In genomic region chr5:39181028-39181427, GRCm38 (mm10) we compare ENCODE assay signal across 16 mouse cellular contexts.
DNase-seq lines count a peak whose midpoint lies in the region; ATAC-seq and TF ChIP-seq lines count a peak whose summit lies in the region.
"Had no signal": no experiment of that assay in that cellular context is flagged by ENCODE, and none has a peak within 500 bp of the region (broad histone marks: within the 10 kb centered on the region; RNA-seq: fewer than 3 reads in every experiment).

No protein-coding gene starts in this region.

- no peak overlapping the region for H3K9ac ChIP-seq in hindbrain, embryonic 11.5 days (ENCODE audit: low read depth, low read length)
- no peak overlapping the region for H3K9ac ChIP-seq in hindbrain, embryonic 13.5 days
- no peak overlapping the region for H3K9ac ChIP-seq in forebrain, postnatal 0 days
- H3K9ac ChIP-seq: embryonic facial prominence, embryonic 12.5 days; intestine, embryonic 15.5 days; neural tube, embryonic 15.5 days had no signal

- H3K4me2 ChIP-seq in hindbrain, embryonic 11.5 days (replicated peaks; ENCODE audit: low read depth, low read length), result no peak overlapping the region
- H3K4me2 ChIP-seq in hindbrain, embryonic 13.5 days, result no peak overlapping the region
- no peak overlapping the region for H3K4me2 ChIP-seq in forebrain, postnatal 0 days (ENCODE audit: low read depth)
- H3K4me2 ChIP-seq: embryonic facial prominence, embryonic 12.5 days; intestine, embryonic 15.5 days; neural tube, embryonic 15.5 days had no signal

- H3K9me3 ChIP-seq in hindbrain, embryonic 11.5 days (ENCODE audit: control insufficient read depth, low read length), result no peaks in the 10 kb centered on the region
- H3K9me3 ChIP-seq in hindbrain, embryonic 13.5 days, result no peaks in the 10 kb centered on the region
- H3K9me3 ChIP-seq in forebrain, postnatal 0 days (ENCODE audit: low read length), result no peaks in the 10 kb centered on the region
- H3K9me3 ChIP-seq: embryonic facial prominence, embryonic 12.5 days; intestine, embryonic 15.5 days; neural tube, embryonic 15.5 days had no signal

- no peak overlapping the region for H3K4me3 ChIP-seq in hindbrain, embryonic 11.5 days (ENCODE audit: low read depth, low read length)
- no peak overlapping the region for H3K4me3 ChIP-seq in hindbrain, embryonic 13.5 days
- no peak overlapping the region for H3K4me3 ChIP-seq in forebrain, postnatal 0 days (ENCODE audit: low read depth, low read length)
- H3K4me3 ChIP-seq: embryonic facial prominence, embryonic 12.5 days; intestine, embryonic 15.5 days; left cerebral cortex, adult 2 months; neural tube, embryonic 15.5 days had no signal

- intact Hi-C loops in gastrocnemius, postnatal 14 days (cut with DNase I; ENCODE audit: low total_unique reads), result no loop called here

- H3K27ac ChIP-seq in hindbrain, embryonic 11.5 days (ENCODE audit: low read depth, low read length), result no peak overlapping the region
- H3K27ac ChIP-seq in hindbrain, embryonic 13.5 days, result no peak overlapping the region
- H3K27ac ChIP-seq in forebrain, postnatal 0 days (ENCODE audit: low read depth, low read length), result no peak overlapping the region
- H3K27ac ChIP-seq: embryonic facial prominence, embryonic 12.5 days; intestine, embryonic 15.5 days; left cerebral cortex, adult 2 months; neural tube, embryonic 15.5 days had no signal

- no peaks in the 10 kb centered on the region for H3K4me1 ChIP-seq in hindbrain, embryonic 11.5 days (replicated peaks; ENCODE audit: control insufficient read depth, insufficient read depth, low read length)
- H3K4me1 ChIP-seq in hindbrain, embryonic 13.5 days (replicated peaks), result 0 out of 2 replicates have a peak, but pooled peaks cover 4% of the 10 kb centered on the region
- H3K4me1 ChIP-seq in forebrain, postnatal 0 days (ENCODE audit: insufficient read depth), result no peaks in the 10 kb centered on the region
- H3K4me1 ChIP-seq: embryonic facial prominence, embryonic 12.5 days; intestine, embryonic 15.5 days; neural tube, embryonic 15.5 days had no signal

- no peak for TF ChIP-seq CTCF in forebrain, postnatal 0 days (IDR thresholded peaks at IDR 0.05; ENCODE audit: low read depth)

- WGBS in hindbrain, embryonic 11.5 days, result 30% methylated on average over 4 of the region's 4 CpGs
- 25% methylated on average over 4 of the region's 4 CpGs for WGBS in hindbrain, embryonic 13.5 days
- WGBS in forebrain, postnatal 0 days, result 32% methylated on average over 4 of the region's 4 CpGs

- no peaks in the 10 kb centered on the region for H3K36me3 ChIP-seq in hindbrain, embryonic 11.5 days (ENCODE audit: control insufficient read depth, insufficient read depth, low read length)
- no peaks in the 10 kb centered on the region for H3K36me3 ChIP-seq in hindbrain, embryonic 13.5 days
- H3K36me3 ChIP-seq in forebrain, postnatal 0 days (ENCODE audit: insufficient read depth), result no peaks in the 10 kb centered on the region
- H3K36me3 ChIP-seq: embryonic facial prominence, embryonic 12.5 days; intestine, embryonic 15.5 days; neural tube, embryonic 15.5 days had no signal

- no peaks in the 10 kb centered on the region for H3K27me3 ChIP-seq in hindbrain, embryonic 11.5 days (ENCODE audit: control insufficient read depth, insufficient read depth, low read length)
- no peaks in the 10 kb centered on the region for H3K27me3 ChIP-seq in hindbrain, embryonic 13.5 days
- no peaks in the 10 kb centered on the region for H3K27me3 ChIP-seq in forebrain, postnatal 0 days (ENCODE audit: insufficient read depth, low read length)
- H3K27me3 ChIP-seq: embryonic facial prominence, embryonic 12.5 days; intestine, embryonic 15.5 days; neural tube, embryonic 15.5 days had no signal

- ATAC-seq in hindbrain, embryonic 11.5 days (ENCODE audit: low FRiP score), result no peak
- no peak for ATAC-seq in hindbrain, embryonic 13.5 days (ENCODE audit: low FRiP score)
- ATAC-seq in forebrain, postnatal 0 days, result peak; percentile 53
- ATAC-seq: intestine, embryonic 15.5 days had no signal

- peak; percentile 4 for DNase-seq in hindbrain, embryonic 11.5 days (ENCODE audit: low spot score)
- peak; percentile 79 for DNase-seq in cerebellum, adult 9-10 months
- peak; percentile 39 for DNase-seq in forebrain, postnatal 0 days
- DNase-seq in retina, embryonic 14.5 days (ENCODE audit: low spot score), result peak; percentile 40
- no peak for DNase-seq in right cerebral cortex, postnatal 10 days (ENCODE audit: low spot score in 2 of 2)
- no peak for DNase-seq in gastrocnemius, postnatal 14 days
- DNase-seq in adipocyte (ENCODE audit: low spot score), result no peak
- DNase-seq: kidney, postnatal 25 days; liver; right cerebral cortex, postnatal 25 days; thymus, postnatal 36 days had no signal

Comparison
In these comparisons a context has a peak if more than half of its experiments do, and no peak if none do; other contexts are left out.
1. DNase-seq: peak in hindbrain, embryonic 11.5 days (single experiment), cerebellum, adult 9-10 months (single experiment), forebrain, postnatal 0 days (single experiment) and retina, embryonic 14.5 days (single experiment); none in right cerebral cortex, postnatal 10 days (0 of 2), gastrocnemius, postnatal 14 days (single experiment) and adipocyte (single experiment).